Mouse (Mus musculus) heart, adult 18-20 months (tissue): ENCODE results near the gene Dmbt1. TPM values are rescaled to one million over a fixed set of nuclear protein-coding genes. Genes with fewer than 3 reads are reported as not detected.
"Not testable (repeated sequence)": the region's sequence is repeated elsewhere in the genome, so short reads cannot be mapped to it uniquely, and the experiment has no call there.

Source experiments
- DNase-seq, 2 experiments: peaks; one replicate each; pipeline ENCODE4 v3.0.0; 2021 to 2022; ENCODE audit warnings: mixed read lengths in 1 of 2
- total RNA-seq, 2 experiments: library from RNA; stranded (reverse); gene quantifications; 2 replicates each; pipeline ENCODE4 v1.2.3; 2021

Gene Dmbt1
- total RNA-seq, 2 experiments from 2014 or later, result 1.4 TPM; not detected in 1

DNA sequence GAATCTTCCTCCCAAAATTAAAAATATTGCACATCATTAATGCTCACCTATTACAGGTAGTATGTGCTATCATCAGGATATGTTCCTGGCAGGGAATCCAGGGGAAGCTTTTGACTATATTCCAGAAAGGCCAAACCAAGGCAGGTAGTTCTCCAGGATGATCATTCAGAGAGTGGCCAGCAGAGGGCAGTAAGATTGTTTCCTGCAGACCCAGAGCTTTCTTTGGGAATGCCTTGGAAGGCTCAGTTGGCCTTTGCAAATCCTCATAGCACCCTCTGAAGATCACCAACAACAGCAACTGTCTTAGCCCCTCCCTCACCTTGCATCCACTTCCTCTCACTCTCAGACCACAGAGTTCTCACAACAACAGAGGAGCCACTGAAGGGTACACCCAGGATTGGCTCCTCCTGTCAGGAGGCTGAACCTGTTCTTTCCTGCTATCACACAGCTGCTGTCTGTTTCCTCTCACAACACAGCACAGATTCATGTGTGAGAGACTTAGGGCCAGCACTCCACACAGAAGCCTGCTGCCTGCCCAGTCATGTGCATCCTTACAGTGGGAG lies 23.0 kb downstream of the Dmbt1 start:
- no peak for DNase-seq

DNA sequence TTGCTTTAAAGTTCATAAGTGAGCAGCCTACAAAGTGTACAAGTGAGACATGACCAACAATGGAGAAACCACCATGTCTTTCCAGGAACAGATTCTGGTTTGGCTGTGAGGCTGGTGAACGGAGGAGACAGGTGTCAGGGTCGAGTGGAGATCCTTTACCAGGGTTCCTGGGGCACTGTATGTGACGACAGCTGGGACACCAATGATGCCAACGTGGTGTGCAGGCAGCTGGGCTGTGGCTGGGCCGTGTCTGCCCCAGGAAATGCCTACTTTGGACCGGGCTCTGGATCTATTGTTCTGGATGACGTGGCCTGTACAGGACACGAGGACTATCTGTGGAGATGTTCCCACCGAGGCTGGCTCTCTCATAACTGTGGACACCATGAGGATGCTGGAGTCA lies 26.1 kb downstream of the Dmbt1 start:
- DNase-seq, result not testable (repeated sequence)

DNA sequence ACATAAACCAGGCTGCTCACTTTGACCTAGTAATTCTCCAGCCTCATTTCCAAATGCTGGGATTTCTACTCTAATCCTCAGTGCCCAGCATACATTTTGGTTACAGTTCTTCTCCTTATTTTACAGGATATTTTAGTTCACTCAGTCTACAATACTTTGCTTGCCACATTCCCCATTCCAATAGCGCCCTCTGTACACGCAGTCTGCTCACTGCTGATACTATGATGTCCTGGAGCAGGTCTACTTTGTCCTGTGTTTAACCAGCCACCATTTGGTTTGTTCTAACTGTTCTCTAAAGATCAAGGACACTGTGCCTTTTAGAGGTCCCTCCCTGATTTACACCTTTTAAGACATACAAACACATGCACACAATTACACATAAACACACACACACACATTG lies 28.0 kb downstream of the Dmbt1 start:
- peak in 1 of 2 experiments; percentile 19 for DNase-seq

DNA sequence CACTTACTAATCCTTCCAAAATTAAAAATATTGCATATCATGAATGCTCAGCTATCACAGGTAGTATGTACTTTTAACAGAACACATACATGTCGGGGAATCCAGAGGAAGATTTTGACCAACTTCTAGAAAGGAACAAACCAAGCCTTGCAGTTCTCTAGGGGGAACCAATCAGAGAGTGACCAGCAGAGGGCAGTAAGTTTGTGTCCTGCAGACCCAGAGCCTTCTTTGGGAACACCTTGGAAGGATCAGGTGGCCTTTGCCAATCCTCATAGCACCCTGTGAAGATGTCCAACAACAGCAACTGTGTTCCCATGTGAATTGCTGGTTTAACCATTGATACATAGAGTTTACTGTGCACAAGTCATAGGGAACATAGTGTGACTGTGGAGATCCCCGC lies 30.7 kb downstream of the Dmbt1 start:
- no peak for DNase-seq

DNA sequence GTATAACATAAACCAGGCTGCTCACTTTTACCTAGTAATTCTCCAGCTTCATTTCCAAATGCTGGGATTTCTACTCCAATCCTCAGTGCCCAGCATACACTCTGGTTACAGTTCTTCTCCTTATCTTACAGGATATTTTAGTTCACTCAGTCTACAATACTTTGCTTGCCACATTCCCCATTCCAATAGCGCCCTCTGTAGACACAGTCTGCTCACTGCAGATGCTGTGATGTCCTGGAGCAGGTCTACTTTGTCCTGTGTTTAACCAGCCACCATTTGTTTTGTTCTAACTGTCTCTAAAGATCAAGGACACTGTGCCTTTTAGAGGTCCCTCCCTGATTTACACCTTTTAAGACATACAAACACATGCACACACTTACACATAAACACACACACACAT lies 36.3 kb downstream of the Dmbt1 start:
- DNase-seq, result peak; percentile 15 to 31

DNA sequence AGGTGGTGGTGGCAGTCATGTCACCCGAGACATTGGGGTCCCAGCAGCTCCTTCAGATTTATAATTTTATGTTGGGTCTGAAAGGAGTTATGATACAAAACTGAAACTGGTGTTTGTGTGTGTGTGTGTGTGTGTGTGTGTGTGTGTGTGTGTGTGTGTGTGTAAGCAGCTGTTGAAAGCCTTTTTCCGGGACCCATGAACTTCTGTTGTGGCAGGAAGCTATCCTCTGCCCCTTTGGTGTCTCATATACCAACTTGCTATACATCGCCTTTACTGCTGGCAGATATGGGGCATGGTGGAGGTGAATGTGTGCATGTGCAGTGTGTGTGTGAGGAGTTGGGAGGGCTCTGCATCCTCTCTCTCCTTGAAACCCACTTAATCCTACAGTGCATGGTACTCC lies 41.6 kb downstream of the Dmbt1 start:
- not testable (repeated sequence) for DNase-seq

DNA sequence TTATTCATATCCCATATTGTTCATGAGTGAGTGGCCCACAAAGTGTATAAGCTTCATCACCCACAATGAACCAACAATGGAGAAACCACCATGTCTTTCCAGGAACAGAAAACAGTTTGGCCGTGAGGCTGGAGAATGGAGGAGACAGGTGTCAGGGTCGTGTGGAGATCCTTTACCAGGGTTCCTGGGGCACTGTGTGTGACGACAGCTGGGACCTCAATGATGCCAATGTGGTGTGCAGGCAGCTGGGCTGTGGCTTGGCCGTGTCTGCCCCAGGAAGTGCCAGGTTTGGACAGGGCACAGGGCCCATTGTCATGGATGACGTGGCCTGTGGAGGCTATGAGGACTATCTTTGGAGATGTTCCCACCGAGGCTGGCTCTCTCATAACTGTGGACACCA lies 42.2 kb downstream of the Dmbt1 start:
- DNase-seq, result not testable (repeated sequence)

DNA sequence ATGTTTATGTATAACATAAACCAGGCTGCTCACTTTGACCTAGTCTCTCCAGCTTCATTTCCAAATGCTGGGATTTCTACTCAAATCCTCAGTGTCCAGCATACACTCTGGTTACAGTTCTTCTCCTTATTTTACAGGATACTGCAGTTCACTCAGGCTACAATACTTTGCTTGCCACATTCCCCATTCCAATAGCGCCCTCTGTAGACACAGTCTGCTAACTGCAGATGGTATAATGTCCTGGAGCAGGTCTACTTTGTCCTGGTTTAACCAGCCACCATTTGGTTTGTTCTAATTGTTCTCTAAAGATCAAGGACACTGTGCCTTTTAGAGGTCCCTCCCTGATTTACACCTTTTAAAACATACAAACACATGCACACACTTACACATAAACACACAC lies 44.1 kb downstream of the Dmbt1 start:
- DNase-seq, result peak in 1 of 2 experiments; percentile 13

DNA sequence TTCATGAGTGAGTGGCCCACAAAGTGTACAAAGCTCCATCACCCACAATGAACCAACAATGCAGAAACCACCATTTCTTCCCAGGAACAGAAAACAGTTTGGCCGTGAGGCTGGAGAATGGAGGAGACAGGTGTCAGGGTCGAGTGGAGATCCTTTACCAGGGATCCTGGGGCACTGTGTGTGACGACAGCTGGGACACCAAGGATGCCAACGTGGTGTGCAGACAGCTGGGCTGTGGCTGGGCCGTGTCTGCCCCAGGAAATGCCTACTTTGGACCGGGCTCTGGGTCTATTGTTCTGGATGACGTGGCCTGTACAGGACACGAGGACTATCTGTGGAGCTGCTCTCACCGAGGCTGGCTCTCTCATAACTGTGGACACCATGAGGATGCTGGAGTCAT lies 50.5 kb downstream of the Dmbt1 start:
- not testable (repeated sequence) for DNase-seq

DNA sequence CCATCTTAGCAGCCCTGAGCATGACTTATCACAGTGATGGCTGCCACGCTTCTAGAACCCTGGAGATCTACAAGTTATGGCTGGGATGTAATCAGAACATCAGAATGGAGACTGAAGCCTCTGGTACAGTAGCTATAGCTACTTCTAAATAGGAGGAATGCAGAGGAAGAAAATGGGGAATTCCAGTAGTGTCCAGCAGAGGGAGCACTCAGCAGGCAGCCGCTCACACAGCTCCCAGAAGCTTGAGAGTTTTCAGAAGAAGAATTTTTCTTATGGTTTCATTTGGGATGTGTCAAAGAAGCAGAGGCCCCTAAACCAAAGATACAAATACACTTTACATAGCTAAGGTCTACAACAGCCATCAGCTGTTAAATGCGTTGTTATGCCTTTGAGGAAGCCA lies 80.6 kb downstream of the Dmbt1 start:
- DNase-seq, result peak; percentile 14 to 58

DNA sequence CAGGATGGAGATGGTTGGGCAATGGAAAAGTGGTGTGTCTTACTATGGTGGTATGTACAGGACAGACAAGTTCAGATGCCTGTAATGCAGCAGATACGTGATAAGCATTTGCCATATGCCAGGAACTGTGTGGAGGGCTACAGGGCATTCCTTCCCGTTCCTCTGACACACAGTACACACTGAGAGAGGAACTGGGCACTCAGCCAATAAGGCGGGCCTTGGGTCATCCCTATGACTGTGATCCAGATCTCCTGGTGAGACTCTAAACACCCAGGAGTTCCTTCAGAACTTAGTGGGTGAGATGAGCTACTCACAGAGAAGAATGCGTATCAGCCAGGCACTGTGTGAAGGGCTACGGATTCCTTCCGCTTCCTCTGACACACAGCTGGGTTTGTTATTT lies 81.8 kb downstream of the Dmbt1 start:
- peak; percentile 4 to 6 for DNase-seq

DNA sequence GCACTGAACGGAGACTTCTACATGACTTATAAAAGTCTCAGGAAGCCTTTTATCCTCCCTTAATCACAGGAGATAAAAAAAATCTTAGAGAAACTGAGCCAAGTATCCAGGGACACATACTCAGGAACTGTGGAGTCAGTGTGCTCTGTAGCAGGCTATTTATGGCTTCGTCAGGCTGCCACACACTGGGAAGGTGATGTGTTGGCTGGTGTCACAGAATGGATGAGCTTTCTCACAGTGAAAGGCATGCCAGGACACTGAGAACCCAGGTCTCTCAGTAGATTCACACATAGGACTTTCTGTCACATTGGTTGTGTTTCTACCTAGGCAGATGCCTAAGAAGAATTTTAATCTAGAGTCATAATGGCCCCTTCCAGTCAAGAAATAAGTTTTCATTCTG lies 82.6 kb downstream of the Dmbt1 start:
- peak; percentile 15 to 33 for DNase-seq

DNA sequence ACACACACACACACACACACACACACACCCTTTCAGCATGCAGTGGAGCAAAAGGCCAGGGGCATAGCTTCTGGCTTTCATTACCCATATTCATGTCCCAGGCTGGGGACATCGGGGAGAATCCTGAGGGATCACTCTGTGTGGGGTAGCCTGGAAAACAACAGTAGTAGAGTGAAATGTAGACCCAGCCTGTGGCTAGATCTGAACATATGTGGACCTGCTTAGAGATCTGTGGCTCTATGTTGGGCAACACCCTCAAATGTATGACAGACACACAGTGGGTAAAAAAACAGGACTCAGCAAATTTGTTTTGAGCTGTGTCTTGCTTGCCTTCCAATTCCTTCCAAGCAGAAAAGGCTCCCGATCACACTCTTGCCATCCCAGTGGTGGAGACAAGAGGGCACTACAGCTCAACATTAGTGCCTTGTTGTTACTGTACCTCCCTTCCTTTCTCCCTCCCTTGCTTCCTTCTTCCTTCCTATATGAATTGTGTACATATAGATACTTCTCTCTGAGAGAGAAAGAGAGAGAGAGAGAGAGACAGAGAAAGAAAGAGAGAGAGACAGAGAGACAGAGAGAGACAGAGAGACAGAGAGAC lies 90.5 kb downstream of the Dmbt1 start:
- DNase-seq, result no peak

DNA sequence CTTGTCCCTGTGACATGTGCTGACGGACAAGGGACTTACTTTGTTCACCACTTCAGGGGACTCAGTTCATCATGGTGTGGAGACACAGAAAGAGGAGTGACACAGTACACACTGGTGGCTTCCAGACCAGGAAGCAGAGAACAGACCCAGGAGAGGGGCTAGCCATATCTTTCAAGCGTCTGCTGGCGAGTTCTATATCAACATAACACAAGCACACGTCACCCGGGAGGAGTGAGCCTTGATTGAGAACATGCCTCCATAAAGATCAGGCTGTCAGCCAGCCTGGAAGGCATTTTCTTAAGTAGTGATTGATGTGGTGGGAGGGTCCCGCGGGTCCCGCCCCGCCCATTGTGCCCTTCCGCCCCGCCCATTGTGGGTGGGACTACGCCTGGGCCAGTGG lies 98.2 kb downstream of the Dmbt1 start:
- DNase-seq, result no peak

DNA sequence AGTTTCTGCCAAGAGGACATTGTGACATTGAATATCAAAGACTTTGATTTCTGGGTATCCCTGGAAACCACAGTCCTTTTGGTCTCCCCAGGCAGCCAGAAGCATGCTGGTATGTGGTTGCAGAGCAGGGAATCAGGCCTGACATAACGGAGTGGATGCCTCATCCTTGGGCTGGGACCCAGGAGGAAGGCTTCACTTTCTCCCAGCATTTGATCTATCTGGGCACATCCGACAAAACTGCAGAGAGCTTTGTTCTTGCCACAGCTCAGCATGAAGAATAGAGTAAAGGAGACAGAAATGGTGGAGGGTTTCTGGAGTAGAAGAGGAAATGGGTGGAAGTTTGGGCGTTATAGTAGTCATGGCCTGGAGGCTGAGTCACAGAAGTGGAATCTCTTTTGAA lies 101.3 kb downstream of the Dmbt1 start:
- no peak for DNase-seq

DNA sequence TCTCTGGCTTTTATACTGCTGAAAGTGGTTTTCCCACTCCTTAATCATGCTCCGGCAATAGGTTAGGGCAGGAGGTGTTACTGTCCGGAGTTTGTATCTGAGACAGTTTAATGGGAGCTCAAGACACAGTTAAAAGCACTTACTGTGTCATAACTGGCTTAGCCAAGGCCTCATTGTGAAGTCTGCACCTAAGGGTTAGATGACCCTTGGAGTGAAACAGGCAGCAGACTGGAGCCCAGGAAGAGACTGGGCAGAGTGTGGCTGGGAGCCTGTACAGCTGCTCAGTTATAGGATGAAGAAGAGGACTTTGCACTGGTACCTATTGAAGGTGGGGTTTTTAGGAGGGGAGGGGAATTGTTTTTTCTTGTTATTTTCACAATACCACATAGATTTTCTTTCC lies 114.4 kb downstream of the Dmbt1 start, which contains the start of gene 4933402N03Rik:
4933402N03Rik (minus strand) TSS at position 101 of the 400 bp plus-strand sequence.
- no peak for DNase-seq

DNA sequence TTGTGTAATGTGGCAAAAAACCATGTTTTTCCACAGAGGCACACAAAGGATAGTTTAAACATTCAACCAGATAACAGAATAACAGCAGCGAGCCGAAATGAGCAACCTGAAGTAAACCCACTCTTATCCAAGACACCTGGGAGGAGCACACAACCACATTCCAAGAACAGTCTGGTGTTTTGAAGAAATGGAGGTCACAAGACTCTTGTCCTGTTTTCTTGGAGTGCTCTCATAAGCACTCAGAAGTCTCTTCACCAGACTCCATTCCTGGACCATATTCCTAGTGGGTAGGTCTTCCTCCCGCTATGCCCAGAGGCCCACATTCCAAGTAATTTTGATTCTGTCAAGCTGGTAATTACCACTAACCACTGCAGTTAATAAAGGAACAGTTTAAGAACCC lies 118.3 kb downstream of the Dmbt1 start:
- no peak for DNase-seq

DNA sequence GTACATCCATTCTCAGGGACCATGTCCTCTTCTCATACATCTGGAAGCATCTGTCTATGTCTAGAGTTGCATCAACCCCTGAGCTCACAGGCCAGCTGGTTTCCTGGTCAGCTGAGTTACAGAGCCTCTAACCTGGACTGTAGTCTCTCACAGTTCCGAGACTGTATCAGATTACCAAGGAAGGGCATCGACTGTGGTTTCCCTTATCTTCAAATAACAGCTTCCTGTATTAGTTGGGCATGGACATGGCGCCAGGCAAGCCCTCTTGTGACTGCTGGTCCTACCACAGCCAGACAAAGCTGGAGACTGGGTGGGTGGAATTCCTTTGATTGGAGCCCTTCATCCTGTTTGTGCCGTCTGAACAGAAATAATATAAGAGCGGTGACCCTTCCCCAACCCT lies 121.2 kb downstream of the Dmbt1 start:
- no peak for DNase-seq

DNA sequence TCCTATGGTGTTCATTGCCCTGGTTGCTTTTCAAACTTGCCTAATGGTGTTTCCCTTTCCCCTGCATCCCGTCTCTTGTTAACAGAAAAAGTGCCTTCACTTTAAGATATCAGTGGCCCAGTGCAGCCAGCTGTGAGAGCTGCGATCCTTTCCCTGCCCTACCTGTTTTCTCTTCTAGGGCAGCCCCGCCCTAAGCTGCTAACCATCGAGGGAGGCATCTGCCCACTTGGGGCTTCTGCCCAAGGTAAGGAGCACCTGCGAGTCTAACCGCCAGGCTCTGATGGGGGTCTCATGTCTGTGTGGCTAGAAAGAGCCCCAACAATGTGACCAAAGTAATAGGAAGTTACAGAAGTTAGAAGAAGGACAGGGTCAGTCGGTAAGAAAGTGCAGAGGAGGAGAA lies 130.4 kb downstream of the Dmbt1 start:
- DNase-seq, result no peak

DNA sequence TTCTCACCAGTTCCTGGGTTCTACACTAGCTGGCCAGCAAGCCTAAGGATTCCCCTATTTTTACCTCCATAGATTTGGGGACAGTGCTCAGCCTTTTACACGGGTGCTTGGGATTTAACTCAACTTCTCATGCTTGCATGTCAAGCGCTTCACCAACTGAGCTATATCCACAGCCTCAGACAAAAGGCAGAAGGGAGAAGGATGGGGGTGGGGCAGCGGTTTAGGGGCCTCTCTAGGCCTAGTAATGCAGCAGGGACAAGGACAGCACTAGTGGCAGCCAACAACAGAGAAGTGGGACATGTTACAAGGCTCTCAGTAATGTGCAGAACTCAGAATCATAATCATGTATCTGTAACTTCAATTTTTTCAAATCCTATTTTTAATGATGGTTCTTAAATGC lies 135.9 kb downstream of the Dmbt1 start:
- no peak for DNase-seq

DNA sequence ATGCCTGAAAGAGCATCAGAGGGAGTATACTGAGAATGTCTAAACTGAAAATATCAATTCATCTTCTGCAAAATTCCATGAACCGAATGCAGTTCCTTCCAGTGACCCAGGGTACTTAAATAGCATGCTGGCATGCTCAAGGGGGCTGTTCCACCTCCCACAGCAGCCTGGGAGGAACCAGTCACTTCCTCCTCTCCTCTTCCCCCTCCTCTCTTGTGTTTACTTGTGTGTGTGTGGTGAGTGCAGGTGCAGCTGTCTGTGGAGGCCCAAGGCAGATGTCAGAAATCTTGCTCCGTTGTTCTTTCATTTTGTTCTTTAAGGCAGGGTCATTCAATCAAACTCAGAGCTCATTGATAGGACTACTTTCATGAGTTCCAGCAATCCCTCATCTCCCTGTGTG lies 137.2 kb downstream of the Dmbt1 start:
- DNase-seq, result no peak
